Mouse (Mus musculus): ENCODE data around the gene Slc35a1.

GRCm38 (mm10) chr4:34667923-34668322 lies 19.3 kb downstream of the Slc35a1 start:
- TF ChIP-seq CTCF (IDR thresholded peaks at IDR 0.05; ENCODE audit: borderline replicate concordance, extremely low read depth, insufficient read depth, insufficient read length) (no peak), POLR2A (IDR thresholded peaks at IDR 0.05; ENCODE audit: borderline replicate concordance, extremely low read depth, insufficient read depth, insufficient read length, poor library complexity, severe bottlenecking) (no peak)
